Mouse (Mus musculus) stomach, embryonic 16.5 days (tissue): ENCODE measurements around the gene En2. TPM values are rescaled to one million over a fixed set of nuclear protein-coding genes. Genes with fewer than 3 reads are reported as not detected.

Source experiments
- ATAC-seq: fragments of 200-750 bp; cut with Nextera tagmentation; 2 replicates; pipeline ENCODE4 v1.8.0; 2017; ENCODE audit warnings: moderate number of reproducible peaks, moderate TSS enrichment; ENCODE audit not compliant: insufficient read depth, low FRiP score
- H3K27ac ChIP-seq: fragments of 300-500 bp; sonication (generic); 2 replicates; pipeline ENCODE4 v1.5.1; 2014; ENCODE audit warnings: low read length
- H3K27me3 ChIP-seq: fragments of 300-500 bp; sonication (generic); 2 replicates; pipeline ENCODE4 v1.6.1; 2014; ENCODE audit warnings: low read length, control low read depth, mixed read lengths; ENCODE audit not compliant: control insufficient read depth, insufficient read depth
- H3K36me3 ChIP-seq: fragments of 300-500 bp; sonication (generic); 2 replicates; pipeline ENCODE4 v1.6.1; 2014; ENCODE audit warnings: low read length; ENCODE audit not compliant: control insufficient read depth, insufficient read depth
- H3K4me1 ChIP-seq: fragments of 300-500 bp; sonication (generic); 2 replicates; pipeline ENCODE4 v1.6.1; 2014; ENCODE audit warnings: low read length, control low read depth, mixed read lengths; ENCODE audit not compliant: control insufficient read depth, insufficient read depth
- H3K4me2 ChIP-seq: fragments of 300-500 bp; sonication (generic); 2 replicates; pipeline ENCODE4 v1.6.1; 2014; ENCODE audit warnings: low read depth, low read length, mixed read lengths
- H3K4me3 ChIP-seq: fragments of 300-500 bp; sonication (generic); replicated peaks from 2 replicates; pipeline ENCODE4 v1.5.1; 2014; ENCODE audit warnings: mild to moderate bottlenecking, low read length
- H3K9ac ChIP-seq: fragments of 300-500 bp; sonication (generic); 2 replicates; pipeline ENCODE4 v1.6.1; 2014; ENCODE audit warnings: low read length
- H3K9me3 ChIP-seq: fragments of 300-500 bp; sonication (generic); replicated peaks from 2 replicates; pipeline ENCODE4 v1.6.1; 2016; ENCODE audit warnings: low read length, control low read depth; ENCODE audit not compliant: control insufficient read depth
- WGBS: fragments of 180-500 bp; shearing (Covaris S2); extraction: QIAGEN DNeasy Blood & Tissue Kit; methylation state at CpG from one replicate; pipeline ENCODE4 v1.1.7; 2014; 5-methylcytosine and 5-hydroxymethylcytosine counted together
- polyA plus RNA-seq: library from polyadenylated mRNA; unstranded; fragments of >200 nt; fragmentation: Nextera tagmentation; extraction: Ambion mirVana; gene quantifications from 2 replicates; pipeline ENCODE4 v1.2.1, GENCODE M21; 2015

En2 gene
- polyA plus RNA-seq, 1 experiment from 2014 or later = not detected

- Histone ChIP-seq H3K27ac (no peak overlapping the region), H3K36me3 (no peaks in the 10 kb centered on the region), H3K27me3 (no peaks in the 10 kb centered on the region; the same call in 1 of the 2 replicates), H3K4me3 (no peak overlapping the region), H3K9ac (no peak overlapping the region), H3K9me3 (no peaks in the 10 kb centered on the region), H3K4me1 (no peaks in the 10 kb centered on the region), H3K4me2 (no peak overlapping the region)
- 53% methylated on average over 4 of the region's 4 CpGs for WGBS
- ATAC-seq = no peak
Measured at GRCm38 (mm10) chr5:28192099-28192454, 26.6 kb downstream of the En2 start.

DNA sequence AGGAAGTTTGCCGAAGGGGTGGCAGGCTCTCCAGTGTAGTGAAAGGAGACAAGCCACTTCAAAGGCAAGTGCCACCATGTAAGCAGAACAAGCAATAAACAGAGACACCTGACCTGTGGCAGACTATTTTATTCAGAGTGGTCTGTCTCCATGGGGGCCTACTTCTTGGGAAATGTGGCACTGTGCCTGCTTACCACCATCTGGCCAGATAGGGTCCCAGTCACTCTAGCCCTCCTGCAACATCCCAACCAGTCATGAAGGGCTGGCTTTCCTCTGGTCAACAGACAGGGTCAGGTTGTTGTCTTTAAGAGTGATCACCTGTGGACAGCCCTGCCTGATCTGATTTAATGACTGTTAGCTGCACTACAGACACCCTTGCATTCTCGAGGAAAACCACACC lies 30.0 kb downstream of the En2 start:
- ATAC-seq = no peak
- Histone ChIP-seq H3K27ac (no peak overlapping the region), H3K36me3 (no peaks in the 10 kb centered on the region), H3K4me3 (no peak overlapping the region), H3K4me1 (no peaks in the 10 kb centered on the region), H3K27me3 (no peaks in the 10 kb centered on the region; the same call in 1 of the 2 replicates), H3K9me3 (no peaks in the 10 kb centered on the region), H3K9ac (no peak overlapping the region), H3K4me2 (no peak overlapping the region)
- 39% methylated on average over 2 of the region's 2 CpGs for WGBS

DNA sequence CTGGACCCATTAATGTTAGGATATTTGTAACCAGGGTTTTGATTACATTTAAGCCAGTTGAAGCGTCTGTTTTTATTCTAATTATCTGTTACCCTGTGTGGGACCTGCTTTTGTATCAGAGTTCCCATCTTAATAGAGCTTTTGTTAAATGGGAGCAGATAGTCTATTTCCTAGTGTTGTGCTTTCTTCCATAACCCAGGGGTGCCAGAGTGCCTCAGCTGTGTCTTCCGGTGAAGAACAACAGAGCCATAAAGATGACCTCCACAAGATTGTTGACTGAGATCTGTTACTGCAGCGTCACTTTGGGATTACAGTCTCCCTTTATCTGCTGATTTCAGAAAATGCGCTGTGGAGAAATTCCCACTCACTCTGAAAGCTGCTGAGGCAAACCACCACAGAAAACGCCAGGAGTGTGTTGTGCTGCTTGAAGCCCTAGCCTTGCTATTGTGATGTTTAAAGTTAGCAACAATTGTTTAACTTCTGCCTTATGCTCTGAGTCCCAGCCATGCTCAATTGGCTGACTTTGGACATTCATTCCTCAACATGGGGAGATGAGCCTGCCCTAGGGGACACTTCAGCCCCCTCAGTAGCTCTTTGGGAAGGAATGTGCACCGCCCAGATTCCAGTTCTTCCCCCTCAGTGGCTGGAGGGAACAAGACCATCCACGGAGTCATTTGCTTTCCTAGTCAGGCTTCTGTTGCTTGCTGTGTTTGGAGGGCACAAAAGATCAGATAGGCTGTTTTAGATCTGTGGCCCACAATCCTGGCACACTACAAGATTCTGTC lies 33.8 kb downstream of the En2 start:
- H3K9ac ChIP-seq = no peak overlapping the region
- H3K4me2 ChIP-seq = no peak overlapping the region
- no peak overlapping the region for H3K27ac ChIP-seq
- no peaks in the 10 kb centered on the region for H3K9me3 ChIP-seq
- no peak overlapping the region for H3K4me3 ChIP-seq
- peaks cover 9% of the 10 kb centered on the region; the same call in 1 of the 2 replicates for H3K27me3 ChIP-seq
- WGBS = 45% methylated on average over 7 of the region's 7 CpGs
- no peaks in the 10 kb centered on the region for H3K4me1 ChIP-seq
- no peaks in the 10 kb centered on the region for H3K36me3 ChIP-seq
- no peak for ATAC-seq

- Histone ChIP-seq H3K9ac (no peak overlapping the region), H3K27me3 (peaks cover 28% of the 10 kb centered on the region), H3K4me3 (no peak overlapping the region), H3K27ac (no peak overlapping the region), H3K4me2 (no peak overlapping the region), H3K9me3 (no peaks in the 10 kb centered on the region), H3K4me1 (no peaks in the 10 kb centered on the region), H3K36me3 (no peaks in the 10 kb centered on the region)
- no peak for ATAC-seq
- 66% methylated on average over 6 of the region's 6 CpGs for WGBS
Measured at GRCm38 (mm10) chr5:28203086-28203485, 37.6 kb downstream of the En2 start.

DNA sequence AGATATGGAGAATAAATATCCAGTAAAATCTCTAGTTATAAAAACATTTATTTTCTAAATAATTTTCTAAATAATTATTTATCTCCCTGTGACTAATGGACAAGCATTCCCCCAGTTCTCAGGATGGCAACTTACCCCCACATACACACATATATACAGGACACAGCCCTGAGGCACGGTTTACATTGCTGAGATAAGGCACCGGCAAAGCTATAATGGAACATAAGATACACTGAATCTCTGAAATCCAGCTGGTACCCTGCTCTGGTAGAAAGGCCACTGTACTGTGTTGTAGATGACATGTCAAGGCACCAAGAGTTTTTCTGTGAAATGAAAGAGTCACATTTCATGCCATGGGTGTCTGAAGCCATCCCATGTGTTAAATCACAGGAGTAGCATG lies 39.2 kb downstream of the En2 start:
- Histone ChIP-seq H3K27ac (no peak overlapping the region), H3K4me1 (0 out of 2 replicates have a peak, but pooled peaks cover 2% of the 10 kb centered on the region), H3K4me3 (no peak overlapping the region), H3K9me3 (no peaks in the 10 kb centered on the region), H3K9ac (no peak overlapping the region), H3K36me3 (no peaks in the 10 kb centered on the region), H3K27me3 (peaks cover 44% of the 10 kb centered on the region), H3K4me2 (no peak overlapping the region)
- 52% methylated on average over 2 of the region's 2 CpGs for WGBS
- no peak for ATAC-seq

DNA sequence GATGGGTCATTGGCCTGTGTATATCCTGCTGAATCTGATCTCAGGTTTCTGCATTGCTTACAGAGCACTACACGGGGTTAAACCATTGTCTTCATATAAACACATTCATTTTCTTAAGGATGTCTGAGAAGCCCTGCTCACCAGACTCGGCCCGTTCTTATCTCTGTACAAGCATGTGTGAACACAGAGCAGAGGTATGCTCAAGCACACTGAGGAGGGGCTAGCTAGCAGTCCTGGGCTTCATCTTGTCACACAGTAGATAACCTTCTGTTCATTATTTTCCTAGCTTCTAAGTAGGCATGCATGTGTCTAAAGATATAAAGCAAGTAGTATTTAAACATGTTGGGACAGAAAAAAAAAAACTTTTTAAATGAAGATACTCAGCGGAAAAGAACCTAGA lies 41.0 kb downstream of the En2 start:
- Histone ChIP-seq H3K36me3 (no peaks in the 10 kb centered on the region), H3K27me3 (peaks cover 60% of the 10 kb centered on the region), H3K4me2 (no peak overlapping the region), H3K27ac (no peak overlapping the region), H3K4me3 (no peak overlapping the region), H3K9ac (no peak overlapping the region), H3K9me3 (no peaks in the 10 kb centered on the region), H3K4me1 (peaks cover 8% of the 10 kb centered on the region; the same call in 1 of the 2 replicates)
- whole genome bisulfite sequencing = 21% methylated on average over 4 of the region's 4 CpGs
- no peak for ATAC-seq

- H3K4me2 ChIP-seq = no peak overlapping the region
- ATAC-seq = no peak
- WGBS = 62% methylated on average over 4 of the region's 4 CpGs
- H3K9me3 ChIP-seq = no peaks in the 10 kb centered on the region
- H3K36me3 ChIP-seq = no peaks in the 10 kb centered on the region
- no peak overlapping the region for H3K27ac ChIP-seq
- H3K27me3 ChIP-seq = peaks cover 63% of the 10 kb centered on the region
- no peak overlapping the region for H3K9ac ChIP-seq
- peaks cover 8% of the 10 kb centered on the region; the same call in 1 of the 2 replicates for H3K4me1 ChIP-seq
- no peak overlapping the region for H3K4me3 ChIP-seq
Measured at GRCm38 (mm10) chr5:28207043-28207442, 41.5 kb downstream of the En2 start.

DNA sequence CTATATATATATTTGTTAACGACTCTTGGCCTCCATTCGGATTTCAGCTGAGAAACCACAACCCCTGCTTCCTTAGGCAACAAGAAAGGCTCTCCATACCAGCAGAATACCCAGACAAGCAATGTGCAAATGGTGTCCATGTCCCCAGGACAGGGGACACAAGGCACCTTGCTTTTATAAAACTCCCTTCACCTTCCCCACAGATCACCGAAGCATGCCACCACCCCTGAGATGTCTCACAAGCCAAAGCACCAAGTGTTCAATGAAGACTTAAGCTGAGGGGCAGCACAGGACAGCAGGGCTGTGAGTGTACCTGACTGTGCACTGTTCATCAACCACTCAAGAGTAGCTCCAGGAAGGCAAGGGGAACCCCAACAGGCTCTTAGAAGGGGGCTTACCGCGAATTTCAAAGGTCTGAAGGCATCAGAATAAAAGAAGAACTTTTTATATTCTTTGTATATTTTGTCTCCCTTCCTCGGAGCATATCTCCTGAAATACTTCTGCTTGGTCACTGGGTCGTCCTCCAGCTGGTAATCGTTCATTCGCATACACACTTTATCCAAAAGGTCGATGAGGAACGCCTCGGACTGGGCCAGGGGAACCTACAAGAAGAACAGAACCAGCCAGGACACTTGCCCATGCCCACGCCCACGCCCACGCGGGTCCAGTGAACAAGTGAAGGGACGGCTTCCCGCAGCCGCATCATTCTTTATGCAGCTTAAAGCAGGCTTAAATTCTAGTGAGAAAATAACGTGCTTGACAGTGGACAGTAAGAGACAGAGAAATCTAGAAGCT lies 43.4 kb downstream of the En2 start:
- ATAC-seq = no peak
- Histone ChIP-seq H3K9me3 (no peaks in the 10 kb centered on the region), H3K27me3 (peaks cover 65% of the 10 kb centered on the region), H3K36me3 (no peaks in the 10 kb centered on the region), H3K4me2 (peak overlapping the region; percentile 50), H3K27ac (no peak overlapping the region), H3K9ac (no peak overlapping the region), H3K4me1 (peaks cover 8% of the 10 kb centered on the region; the same call in 1 of the 2 replicates), H3K4me3 (no peak overlapping the region)
- 11% methylated on average over 20 of the region's 20 CpGs for WGBS
